Mouse (Mus musculus): ENCODE data around the gene H2-D1.
A peak's percentile ranks its signal among the peaks of the same experiment; 100 is the strongest.

GRCm38 (mm10) chr17:35245731-35246623, 16.6 kb upstream of the H2-D1 start:
- 0 out of 2 replicates have a peak, but pooled peaks have one; percentile 23 for TF ChIP-seq POLR2A (IDR thresholded peaks at IDR 0.05; ENCODE audit: low read depth, low read length)
- TF ChIP-seq SIN3A (IDR thresholded peaks at IDR 0.05; ENCODE audit: low read length): 0 out of 2 replicates have a peak, but pooled peaks have one; percentile 22
- TF ChIP-seq CTCF (conservative IDR thresholded peaks at IDR 0.05 in 1 of 2, IDR thresholded peaks at IDR 0.05 in 1 of 2; ENCODE audit: low read depth in 2 of 2, low read length in 2 of 2): peak; percentile 40 to 62; a peak in 2 of 4 replicates
- TF ChIP-seq MXI1 (IDR thresholded peaks at IDR 0.05; ENCODE audit: low read depth, low read length): no peak
- no peak for TF ChIP-seq EP300 (IDR thresholded peaks at IDR 0.05; ENCODE audit: low read length)
- no peak for TF ChIP-seq ETS1 (conservative IDR thresholded peaks at IDR 0.05; ENCODE audit: low read depth, low read length)
- no peak for TF ChIP-seq JUN (IDR thresholded peaks at IDR 0.05; ENCODE audit: insufficient read depth, low read depth, low read length)
- TF ChIP-seq RAD21 (IDR thresholded peaks at IDR 0.05; ENCODE audit: low read depth, low read length): no peak
- TF ChIP-seq MAFK (IDR thresholded peaks at IDR 0.05; ENCODE audit: insufficient replicate concordance, low read length): no peak
- no peak for TF ChIP-seq HCFC1 (IDR thresholded peaks at IDR 0.05; ENCODE audit: low read depth, low read length)
- TF ChIP-seq ZMIZ1 (IDR thresholded peaks at IDR 0.05; ENCODE audit: low read depth, low read length): no peak
- no peak for TF ChIP-seq ZKSCAN1 (IDR thresholded peaks at IDR 0.05; ENCODE audit: borderline replicate concordance, low read depth, low read length)
- TF ChIP-seq UBTF (IDR thresholded peaks at IDR 0.05; ENCODE audit: low read depth, low read length): no peak
- TF ChIP-seq KAT2A (IDR thresholded peaks at IDR 0.05; ENCODE audit: insufficient replicate concordance, low read length): no peak

Data from CH12.LX (cell line).